Mouse (Mus musculus): ENCODE measurements around the gene Ms4a18. TPM values are rescaled to one million over a fixed set of nuclear protein-coding genes. Genes with fewer than 3 reads are reported as not detected.
"Not testable (repeated sequence)": the region's sequence is repeated elsewhere in the genome, so short reads cannot be mapped to it uniquely, and the experiment has no call there.

Ms4a18 gene
- polyA plus RNA-seq (2015; fragmentation: Nextera tagmentation; extraction: Ambion mirVana): not detected in 2 replicates

DNA sequence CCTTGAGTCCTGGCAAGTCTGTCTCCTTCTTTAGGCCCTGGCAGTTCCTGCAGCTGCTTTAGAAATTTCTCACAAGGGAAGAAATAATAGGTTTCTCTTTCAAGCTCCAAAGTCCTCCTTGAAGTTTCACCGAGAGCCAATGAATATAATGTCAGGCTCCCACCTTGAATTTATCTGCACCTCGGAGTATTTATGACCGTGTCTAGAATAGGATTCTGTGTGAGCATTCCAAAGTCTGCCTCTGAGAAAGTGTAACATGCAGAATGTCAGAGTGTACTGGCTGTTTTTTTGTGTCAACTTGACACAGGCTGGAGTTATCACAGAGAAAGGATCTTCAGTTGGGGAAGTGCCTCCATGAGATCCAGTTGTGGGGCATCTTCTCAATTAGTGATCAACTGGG lies at the start of gene Ms4a18:
Gene Ms4a18, minus strand, starts transcription at position 141 of the 400 bp plus-strand sequence.
- no peaks in the 10 kb centered on the region for H3K27me3 ChIP-seq
- no peak within 1 kb of the TSS for H3K4me3 ChIP-seq
- no peaks in the 10 kb centered on the region for H3K36me3 ChIP-seq
- no peak within 1 kb of the TSS for H3K9ac ChIP-seq
- no peaks in the 10 kb centered on the region for H3K4me1 ChIP-seq (replicated peaks)
- no peaks in the 10 kb centered on the region for H3K9me3 ChIP-seq
- no peak within 1 kb of the TSS for H3K4me2 ChIP-seq
- 90% methylated on average over 3 of the region's 3 CpGs for WGBS
- ATAC-seq (ENCODE audit: low FRiP score, low read depth): no peak
- no peak within 1 kb of the TSS for H3K27ac ChIP-seq (replicated peaks)

DNA sequence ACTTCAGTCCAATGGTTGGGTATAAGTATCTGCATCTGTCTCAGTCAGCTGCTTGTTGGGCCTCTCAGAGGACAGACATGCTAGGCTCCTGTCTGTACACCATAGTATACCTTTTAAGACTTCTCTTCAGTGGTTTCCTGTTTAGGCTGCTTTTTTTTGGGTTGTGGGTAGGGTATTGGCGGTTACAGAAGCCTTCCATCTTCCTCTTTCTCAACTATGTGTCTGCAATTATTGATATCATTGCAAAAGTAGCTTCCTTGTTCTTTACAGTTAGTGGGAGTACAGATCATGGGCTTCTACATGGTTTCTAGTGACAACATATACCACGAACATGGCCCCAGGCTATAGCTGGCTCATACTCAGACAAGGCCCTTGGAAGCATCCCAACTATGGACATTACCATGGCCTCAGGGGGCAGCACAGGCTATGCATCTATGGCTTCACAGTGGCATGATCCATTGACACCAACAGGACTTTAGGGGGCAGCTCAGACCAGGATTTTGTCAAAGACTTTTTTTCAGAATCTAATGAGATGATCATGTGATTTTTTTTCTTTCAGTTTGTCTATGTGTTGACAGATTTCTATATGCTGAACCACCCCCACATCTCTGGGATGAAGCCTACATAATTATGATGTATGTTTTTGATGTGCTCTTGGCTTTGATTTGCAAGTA lies 47.5 kb upstream of the Ms4a18 start:
- Histone ChIP-seq H3K36me3 (no peaks in the 10 kb centered on the region), H3K9me3 (no peaks in the 10 kb centered on the region), H3K4me3 (no peak overlapping the region), H3K27me3 (no peaks in the 10 kb centered on the region), H3K4me2 (no peak overlapping the region), H3K4me1 (replicated peaks) (no peaks in the 10 kb centered on the region), H3K27ac (replicated peaks) (no peak overlapping the region), H3K9ac (no peak overlapping the region)
- 82% methylated on average over 2 of the region's 2 CpGs for whole genome bisulfite sequencing
- no peak for ATAC-seq (ENCODE audit: low FRiP score, low read depth)

DNA sequence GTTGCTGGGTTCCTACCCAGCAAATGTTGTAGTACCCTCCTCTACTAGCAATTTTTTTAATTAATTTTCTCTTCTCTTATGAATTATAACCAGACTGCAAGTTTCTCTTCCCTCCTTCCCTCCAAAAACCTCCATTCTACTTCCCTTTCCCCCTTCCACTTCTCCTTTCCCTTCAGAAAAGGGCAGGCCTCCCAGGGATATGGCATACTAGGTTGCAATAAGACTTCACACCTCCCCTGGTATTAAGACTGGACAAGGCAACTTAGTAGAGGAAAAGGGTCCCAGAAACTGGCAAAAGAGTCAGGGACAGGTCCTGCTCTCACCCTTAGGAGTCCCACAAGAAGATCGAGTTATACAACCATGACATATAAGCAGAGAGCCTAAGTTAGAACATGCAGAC lies 43.1 kb upstream of the Ms4a18 start:
- no peak for ATAC-seq (ENCODE audit: low FRiP score, low read depth)
- H3K36me3 ChIP-seq: no peaks in the 10 kb centered on the region
- H3K27me3 ChIP-seq: no peaks in the 10 kb centered on the region
- H3K4me2 ChIP-seq: no peak overlapping the region
- H3K4me3 ChIP-seq: no peak overlapping the region
- no peak overlapping the region for H3K9ac ChIP-seq
- H3K4me1 ChIP-seq (replicated peaks): no peaks in the 10 kb centered on the region
- WGBS: 90% methylated on average over 1 of the region's 1 CpGs
- no peaks in the 10 kb centered on the region for H3K9me3 ChIP-seq
- H3K27ac ChIP-seq (replicated peaks): no peak overlapping the region

DNA sequence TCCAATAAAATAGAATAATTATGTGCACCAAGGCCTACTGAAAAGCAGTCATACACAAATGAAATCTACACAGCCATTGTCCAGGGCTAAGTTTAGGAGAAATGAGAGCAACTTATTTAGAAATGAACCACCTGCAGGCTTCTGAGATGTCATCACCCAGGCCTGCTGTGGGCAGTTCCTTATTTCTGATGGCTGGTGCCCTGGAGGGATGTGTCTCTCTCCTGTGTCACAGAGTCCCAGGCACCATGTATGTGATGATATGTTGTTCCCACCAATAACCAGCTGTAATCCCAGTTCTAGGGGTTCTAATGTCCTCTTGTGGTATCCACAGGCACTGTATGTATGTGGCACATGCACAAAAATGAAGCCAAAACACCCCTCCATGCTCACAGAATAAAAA lies 42.1 kb upstream of the Ms4a18 start:
- Histone ChIP-seq H3K27ac (replicated peaks) (no peak overlapping the region), H3K36me3 (no peaks in the 10 kb centered on the region), H3K9me3 (no peaks in the 10 kb centered on the region), H3K27me3 (no peaks in the 10 kb centered on the region), H3K4me1 (replicated peaks) (no peaks in the 10 kb centered on the region), H3K4me2 (no peak overlapping the region), H3K4me3 (no peak overlapping the region), H3K9ac (no peak overlapping the region)
- no peak for ATAC-seq (ENCODE audit: low FRiP score, low read depth)

DNA sequence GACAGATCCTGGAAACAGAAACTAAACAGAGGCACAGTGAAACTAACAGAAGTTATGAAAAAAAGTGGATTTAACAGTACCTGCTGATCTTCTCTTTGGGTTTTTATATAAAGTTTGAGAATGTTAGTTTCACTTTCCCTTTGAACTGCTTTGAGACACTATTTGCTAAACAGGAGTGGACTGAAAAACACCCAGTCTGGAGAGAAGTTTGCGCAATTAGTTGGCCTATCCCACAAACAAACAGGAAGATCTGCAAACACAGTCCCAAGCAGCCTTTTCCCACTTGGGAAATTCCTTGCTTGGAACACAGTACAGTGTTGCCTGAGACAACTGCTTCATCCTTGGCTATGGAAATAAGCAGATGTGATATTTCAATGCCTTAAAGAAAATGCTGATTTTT lies 37.9 kb upstream of the Ms4a18 start:
- 92% methylated on average over 1 of the region's 1 CpGs for WGBS
- not testable (repeated sequence) for ATAC-seq (ENCODE audit: low FRiP score, low read depth); H3K4me1 ChIP-seq (replicated peaks); H3K4me3 ChIP-seq; H3K9me3 ChIP-seq; H3K4me2 ChIP-seq; H3K9ac ChIP-seq; H3K27ac ChIP-seq (replicated peaks); H3K36me3 ChIP-seq; H3K27me3 ChIP-seq

DNA sequence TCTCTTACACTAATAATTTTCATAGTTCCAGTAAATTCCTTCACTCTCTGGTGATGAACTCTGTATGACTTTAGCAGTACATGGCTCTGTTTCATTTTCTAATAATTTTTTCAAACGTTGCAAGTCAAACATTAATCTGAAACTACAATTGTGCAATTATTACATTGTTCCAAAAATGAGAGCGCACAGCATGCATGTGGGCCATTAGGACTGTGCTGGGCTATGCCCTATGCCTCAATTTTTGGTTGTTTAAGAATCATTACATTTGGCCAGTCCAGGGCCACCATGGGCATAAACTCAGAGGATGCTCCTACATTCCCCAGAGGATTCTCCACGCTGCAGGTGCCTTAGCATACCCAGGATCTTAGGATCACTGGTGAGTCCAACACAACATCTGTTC lies 35.4 kb upstream of the Ms4a18 start:
- no peak overlapping the region for H3K4me3 ChIP-seq
- 70% methylated on average over 3 of the region's 3 CpGs for WGBS
- no peak overlapping the region for H3K4me2 ChIP-seq

DNA sequence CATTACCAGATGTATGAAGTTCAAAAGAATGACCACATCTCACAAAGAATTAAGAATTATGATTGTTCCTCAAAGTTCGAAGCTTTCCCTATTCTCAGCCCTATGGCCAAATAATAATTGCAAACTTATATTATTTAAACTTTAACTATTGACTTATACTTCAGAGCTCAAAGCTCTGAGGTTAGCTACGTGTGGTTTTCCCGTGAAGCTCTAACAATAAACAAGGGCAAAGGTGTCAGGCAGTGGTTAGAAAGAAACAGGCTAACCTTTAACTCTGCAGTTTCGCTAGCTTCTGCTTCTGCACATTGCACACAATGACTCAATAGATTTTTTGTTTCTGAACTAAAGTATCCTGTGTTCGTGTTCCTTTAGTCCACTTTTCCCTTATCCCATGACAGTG lies 35.0 kb upstream of the Ms4a18 start:
- no peak overlapping the region for H3K9ac ChIP-seq
- no peak overlapping the region for H3K4me2 ChIP-seq
- no peak overlapping the region for H3K4me3 ChIP-seq
- H3K36me3 ChIP-seq: no peaks in the 10 kb centered on the region
- H3K9me3 ChIP-seq: no peaks in the 10 kb centered on the region
- no peaks in the 10 kb centered on the region for H3K27me3 ChIP-seq
- no peak overlapping the region for H3K27ac ChIP-seq (replicated peaks)
- WGBS: 73% methylated on average over 5 of the region's 5 CpGs
- H3K4me1 ChIP-seq (replicated peaks): no peaks in the 10 kb centered on the region
- ATAC-seq (ENCODE audit: low FRiP score, low read depth): no peak

More for the DNA sequence above, 35.4 kb upstream of the Ms4a18 start:
- H3K4me1 ChIP-seq (replicated peaks): no peaks in the 10 kb centered on the region
- no peak overlapping the region for H3K27ac ChIP-seq (replicated peaks)
- no peak for ATAC-seq (ENCODE audit: low FRiP score, low read depth)
- H3K9me3 ChIP-seq: no peaks in the 10 kb centered on the region
- no peaks in the 10 kb centered on the region for H3K27me3 ChIP-seq
- no peaks in the 10 kb centered on the region for H3K36me3 ChIP-seq
- no peak overlapping the region for H3K9ac ChIP-seq

DNA sequence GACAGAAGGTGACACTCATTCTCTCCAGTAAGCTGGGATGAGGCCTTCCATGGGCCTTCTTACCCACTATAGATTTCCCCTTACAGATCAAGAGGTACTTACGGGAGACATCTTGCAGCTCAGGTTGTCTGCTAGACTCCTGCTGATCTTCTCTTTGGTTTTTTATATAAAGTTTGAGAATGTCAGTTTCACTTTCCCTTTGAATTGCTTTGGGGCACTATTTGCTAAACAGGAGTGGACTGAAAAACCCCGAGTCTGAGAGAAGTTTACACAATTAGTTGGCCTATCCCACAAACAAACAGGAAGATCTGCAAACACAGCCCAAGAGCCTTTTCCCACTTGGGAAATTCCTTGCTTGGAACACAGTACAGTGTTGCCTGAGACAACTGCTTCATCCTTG lies 32.5 kb upstream of the Ms4a18 start:
- Histone ChIP-seq H3K36me3 (no peaks in the 10 kb centered on the region), H3K27me3 (no peaks in the 10 kb centered on the region), H3K9me3 (no peaks in the 10 kb centered on the region), H3K27ac (replicated peaks) (no peak overlapping the region), H3K9ac (no peak overlapping the region), H3K4me1 (replicated peaks) (no peaks in the 10 kb centered on the region), H3K4me3 (no peak overlapping the region), H3K4me2 (no peak overlapping the region)
- no peak for ATAC-seq (ENCODE audit: low FRiP score, low read depth)
- 83% methylated on average over 2 of the region's 2 CpGs for WGBS

DNA sequence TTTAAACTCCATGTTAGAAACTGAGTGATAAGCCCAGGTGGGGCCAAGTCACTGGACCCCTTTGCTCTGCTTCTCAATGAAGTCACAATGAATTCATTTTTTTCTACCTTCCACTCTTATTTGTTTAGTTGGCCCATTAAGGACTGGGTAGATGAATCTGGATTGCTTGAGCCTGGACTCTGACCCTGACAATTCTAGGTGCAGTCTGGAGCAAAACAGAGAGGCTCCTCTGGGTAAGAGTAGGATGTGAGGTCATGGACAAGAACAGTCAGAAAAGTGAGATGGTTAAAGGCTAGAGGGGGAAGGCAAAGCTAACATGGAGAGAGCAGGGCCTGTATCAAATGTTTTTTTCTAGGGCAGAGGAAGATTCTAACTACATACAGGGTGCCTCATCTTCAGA lies 31.6 kb upstream of the Ms4a18 start:
- Histone ChIP-seq H3K9ac (no peak overlapping the region), H3K4me1 (replicated peaks) (no peaks in the 10 kb centered on the region; the same call in 1 of the 2 replicates), H3K9me3 (no peaks in the 10 kb centered on the region), H3K27me3 (no peaks in the 10 kb centered on the region), H3K36me3 (no peaks in the 10 kb centered on the region), H3K4me3 (no peak overlapping the region), H3K4me2 (no peak overlapping the region), H3K27ac (replicated peaks) (no peak overlapping the region)
- ATAC-seq (ENCODE audit: low FRiP score, low read depth): no peak

DNA sequence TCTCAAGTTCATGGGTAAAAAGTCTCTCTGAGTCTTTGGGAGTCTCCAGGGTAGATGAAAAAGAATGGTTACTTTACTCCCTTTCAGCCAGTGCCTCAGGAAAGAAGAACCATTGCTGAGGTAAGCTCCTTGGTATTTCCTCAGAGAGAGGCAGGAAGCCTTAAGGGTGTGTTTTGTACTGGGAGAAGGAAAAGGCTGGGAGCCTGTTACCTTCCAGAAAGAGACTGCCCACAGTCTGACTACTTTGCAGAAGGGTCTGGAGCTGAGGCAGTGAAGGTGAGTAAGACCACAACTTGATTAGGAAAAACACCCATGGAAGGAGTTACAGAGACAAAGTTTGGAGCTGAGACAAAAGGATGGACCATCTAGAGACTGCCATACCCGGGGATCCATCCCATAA lies 30.7 kb upstream of the Ms4a18 start:
- no peaks in the 10 kb centered on the region for H3K36me3 ChIP-seq
- WGBS: 75% methylated on average over 1 of the region's 1 CpGs

DNA sequence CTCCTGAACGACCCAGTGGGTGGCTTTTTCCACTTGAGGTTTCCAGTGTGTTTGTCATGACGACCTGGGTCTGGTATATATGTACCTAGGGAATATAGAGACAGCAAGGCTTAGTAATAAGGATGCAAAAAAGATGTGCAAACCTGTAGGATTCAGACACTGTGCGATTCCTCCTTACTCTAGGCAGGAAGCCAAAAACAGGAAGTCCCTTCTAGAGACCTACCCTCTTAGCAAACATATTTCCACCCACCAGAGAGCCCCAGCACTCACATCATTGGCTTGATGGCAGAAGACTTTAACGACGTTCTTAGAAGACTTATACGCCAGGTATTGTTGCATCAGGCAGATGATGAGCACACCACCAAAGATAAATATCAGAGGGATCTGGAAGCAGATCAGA lies 30.2 kb upstream of the Ms4a18 start:
- no peak overlapping the region for H3K9ac ChIP-seq
- H3K4me3 ChIP-seq: no peak overlapping the region
- H3K36me3 ChIP-seq: no peaks in the 10 kb centered on the region
- ATAC-seq (ENCODE audit: low FRiP score, low read depth): no peak
- H3K4me1 ChIP-seq (replicated peaks): no peaks in the 10 kb centered on the region; the same call in 1 of the 2 replicates
- H3K27me3 ChIP-seq: no peaks in the 10 kb centered on the region
- H3K9me3 ChIP-seq: no peaks in the 10 kb centered on the region
- WGBS: 81% methylated on average over 6 of the region's 6 CpGs
- H3K4me2 ChIP-seq: no peak overlapping the region
- no peak overlapping the region for H3K27ac ChIP-seq (replicated peaks)

More for the DNA sequence above, 30.7 kb upstream of the Ms4a18 start:
- no peaks in the 10 kb centered on the region; the same call in 1 of the 2 replicates for H3K4me1 ChIP-seq (replicated peaks)
- H3K9me3 ChIP-seq: no peaks in the 10 kb centered on the region
- no peak overlapping the region for H3K4me2 ChIP-seq
- no peak overlapping the region for H3K9ac ChIP-seq
- no peak overlapping the region for H3K27ac ChIP-seq (replicated peaks)
- no peak for ATAC-seq (ENCODE audit: low FRiP score, low read depth)
- no peaks in the 10 kb centered on the region for H3K27me3 ChIP-seq
- H3K4me3 ChIP-seq: no peak overlapping the region

DNA sequence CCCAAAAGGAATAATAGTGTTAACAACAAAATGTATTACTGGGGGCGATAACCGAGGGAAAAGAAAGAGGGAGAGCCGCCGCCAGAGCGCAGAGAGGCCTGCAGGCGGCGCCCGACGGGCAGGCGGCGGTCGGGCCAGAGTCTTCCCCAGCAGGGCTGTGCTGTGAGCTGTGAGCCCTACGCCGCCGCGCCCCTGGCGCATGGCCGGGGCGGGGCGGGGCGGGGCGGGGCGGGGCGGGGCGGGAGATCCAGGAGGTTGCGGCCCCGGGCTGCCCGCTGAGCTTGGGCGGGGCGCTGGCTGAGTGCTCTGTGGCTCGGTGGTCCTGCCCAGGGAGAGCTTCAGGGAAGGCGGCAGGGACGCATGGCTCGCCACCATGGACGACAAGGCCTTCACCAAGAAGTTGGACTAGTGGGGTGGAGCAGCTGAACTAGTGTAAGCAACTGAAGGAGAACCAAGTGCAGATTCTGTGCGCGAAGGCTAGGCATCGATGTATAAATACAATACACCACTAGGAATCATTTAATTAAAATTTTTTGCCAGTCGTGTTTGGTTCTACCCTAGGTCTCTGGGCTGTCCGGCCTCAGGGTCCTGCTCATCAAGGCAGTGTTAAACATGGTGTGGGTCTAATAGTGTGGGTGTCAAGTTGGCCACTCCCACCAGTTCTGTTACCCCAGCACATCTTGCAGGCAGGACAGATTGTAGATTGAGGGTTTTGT lies 27.3 kb upstream of the Ms4a18 start:
- 12% methylated on average over 18 of the region's 40 CpGs for WGBS
- ATAC-seq (ENCODE audit: low FRiP score, low read depth): peak; percentile 98

More for the DNA sequence above, 27.3 kb upstream of the Ms4a18 start:
- no peaks in the 10 kb centered on the region for H3K9me3 ChIP-seq
- H3K36me3 ChIP-seq: no peaks in the 10 kb centered on the region
- no peaks in the 10 kb centered on the region for H3K27me3 ChIP-seq
- peak overlapping the region; percentile 42 for H3K4me3 ChIP-seq
- peak overlapping the region; percentile 43 for H3K9ac ChIP-seq
- no peaks in the 10 kb centered on the region; the same call in 1 of the 2 replicates for H3K4me1 ChIP-seq (replicated peaks)
- peak overlapping the region; percentile 75 for H3K4me2 ChIP-seq
- H3K27ac ChIP-seq (replicated peaks): no peak overlapping the region
